Mouse (Mus musculus): ENCODE data around the gene Ece1. TPM values are rescaled to one million over a fixed set of nuclear protein-coding genes. Genes with fewer than 3 reads are reported as not detected.

The Ece1 gene
- total and polyA plus RNA-seq, 3 experiments: 25.3 to 43.8 TPM; not detected in 1

DNA sequence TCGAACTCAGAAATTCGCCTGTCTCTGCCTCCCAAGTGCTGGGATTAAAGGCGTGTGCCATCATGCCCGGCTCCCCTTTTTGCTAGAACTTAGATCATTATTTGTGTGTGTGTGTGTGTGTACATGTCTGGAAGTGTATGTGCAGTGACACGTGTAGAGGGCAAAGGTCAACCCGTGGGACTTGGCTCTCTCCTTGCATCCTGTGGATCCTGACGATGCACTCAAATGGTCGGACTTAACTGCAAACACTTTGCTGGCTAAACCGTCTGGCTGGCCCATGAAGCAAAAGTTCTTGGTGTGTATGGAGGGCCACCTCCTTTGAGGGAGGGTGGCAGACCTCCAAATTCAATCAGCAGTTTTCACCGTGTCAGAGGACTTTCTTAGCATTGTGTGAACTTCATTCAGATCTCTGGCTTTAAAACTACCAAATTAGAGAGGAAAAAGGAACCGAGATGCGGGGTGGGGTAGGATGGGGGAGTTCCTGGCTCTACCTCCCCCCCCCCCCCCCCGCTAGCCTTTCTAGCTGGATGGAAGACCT, 50.8 kb downstream of the Ece1 start:
- Histone ChIP-seq H3K4me1 (ENCODE audit: control insufficient read depth in 1 of 2, insufficient read depth in 2 of 2, low read length in 2 of 2) (peaks cover 0 to 9% of the 10 kb centered on the region in 2 experiments; a peak in 1 of 4 replicates), H3K4me3 (ENCODE audit: control insufficient read depth in 1 of 2, insufficient read depth in 1 of 2, low read depth in 2 of 2, low read length in 2 of 2) (peak overlapping the region; percentile 66 to 79), H3K27me3 (ENCODE audit: control insufficient read depth in 1 of 2, insufficient read depth in 2 of 2, low read length in 2 of 2) (no peaks in the 10 kb centered on the region), H3K9me3 (replicated peaks; ENCODE audit: insufficient read depth, low read length) (no peaks in the 10 kb centered on the region), H3K36me3 (ENCODE audit: control insufficient read depth in 1 of 2, insufficient read depth in 2 of 2, low read length in 2 of 2) (peaks cover 0 to 4% of the 10 kb centered on the region in 2 experiments; a peak in 2 of 4 replicates), H3K79me2 (ENCODE audit: control insufficient read depth, insufficient read depth, low read length, poor library complexity) (peaks cover 3% of the 10 kb centered on the region; the same call in 1 of the 2 replicates), H3K9ac (ENCODE audit: control insufficient read depth, low read depth, low read length, poor library complexity, severe bottlenecking) (peak overlapping the region; percentile 67), H3K27ac (ENCODE audit: control insufficient read depth, low read depth, low read length) (no peak overlapping the region)
- no peak for DNase-seq (ENCODE audit: low read depth, low spot score)
- TF ChIP-seq E2F4 (IDR thresholded peaks at IDR 0.05; ENCODE audit: borderline replicate concordance, low read depth, low read length): no peak
- no peak for TF ChIP-seq MXI1 (IDR thresholded peaks at IDR 0.05; ENCODE audit: low read depth, low read length)
- TF ChIP-seq ZNF384 (IDR thresholded peaks at IDR 0.05; ENCODE audit: low read depth, low read length): no peak
- no peak for TF ChIP-seq POLR2AphosphoS2 (IDR thresholded peaks at IDR 0.05; ENCODE audit: low read length)
- no peak for TF ChIP-seq ZMIZ1 (IDR thresholded peaks at IDR 0.05; ENCODE audit: low read depth, low read length)
- TF ChIP-seq SMC3 (IDR thresholded peaks at IDR 0.05; ENCODE audit: low read depth, low read length): no peak
- 0 out of 2 replicates have a peak, but pooled peaks have one; percentile 12 for TF ChIP-seq NRF1 (IDR thresholded peaks at IDR 0.05; ENCODE audit: insufficient read depth, low read depth, low read length, poor library complexity, severe bottlenecking)

DNA sequence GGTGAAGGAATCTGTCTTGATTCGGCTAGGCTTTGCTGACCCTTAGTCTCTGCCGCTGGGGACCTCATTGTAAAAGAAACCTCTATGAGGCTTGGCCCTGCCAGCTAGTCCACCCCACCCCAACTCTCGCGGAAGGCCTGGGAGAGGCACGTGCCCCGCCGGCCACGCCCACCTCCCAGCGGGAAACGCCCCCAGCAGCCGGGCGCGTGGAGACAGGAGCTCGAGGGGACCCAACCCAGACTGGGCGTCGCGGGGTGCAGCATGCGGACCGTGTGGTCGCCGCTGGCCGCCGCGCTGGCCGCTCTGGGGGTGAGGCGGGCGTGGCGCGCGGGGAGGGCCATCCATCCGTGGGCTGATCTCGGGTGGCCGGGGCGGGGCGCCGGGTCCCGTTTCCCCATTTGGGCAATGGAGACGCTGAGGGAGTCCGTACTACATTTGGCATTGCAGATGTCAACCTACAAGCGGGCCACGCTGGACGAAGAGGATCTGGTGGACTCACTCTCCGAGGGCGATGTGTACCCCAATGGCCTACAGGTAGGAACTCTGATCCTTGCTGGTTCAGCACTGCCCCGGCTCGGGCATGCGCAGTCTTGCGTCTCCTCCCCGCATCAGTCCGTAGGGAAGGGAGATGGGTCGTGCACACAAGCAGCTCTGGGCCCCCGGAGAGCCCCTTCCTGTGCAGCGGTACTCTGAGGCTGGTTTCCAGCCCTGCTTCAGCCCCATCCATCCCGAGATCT, 51.5 kb downstream of the Ece1 start:
- H3K4me1 ChIP-seq (ENCODE audit: control insufficient read depth in 1 of 2, insufficient read depth in 2 of 2, low read length in 2 of 2): peaks cover 0 to 9% of the 10 kb centered on the region in 2 experiments; a peak in 1 of 4 replicates
- H3K36me3 ChIP-seq (ENCODE audit: control insufficient read depth in 1 of 2, insufficient read depth in 2 of 2, low read length in 2 of 2): peaks cover 0 to 4% of the 10 kb centered on the region in 2 experiments; a peak in 2 of 4 replicates
- H3K27me3 ChIP-seq (ENCODE audit: control insufficient read depth in 1 of 2, insufficient read depth in 2 of 2, low read length in 2 of 2): no peaks in the 10 kb centered on the region
- no peaks in the 10 kb centered on the region for H3K9me3 ChIP-seq (replicated peaks; ENCODE audit: insufficient read depth, low read length)
- peaks cover 3% of the 10 kb centered on the region; the same call in 1 of the 2 replicates for H3K79me2 ChIP-seq (ENCODE audit: control insufficient read depth, insufficient read depth, low read length, poor library complexity)
- H3K27ac ChIP-seq (ENCODE audit: control insufficient read depth, low read depth, low read length): no peak overlapping the region
- peak overlapping the region; percentile 66 to 79 for H3K4me3 ChIP-seq (ENCODE audit: control insufficient read depth in 1 of 2, insufficient read depth in 1 of 2, low read depth in 2 of 2, low read length in 2 of 2)
- peak overlapping the region; percentile 67 for H3K9ac ChIP-seq (ENCODE audit: control insufficient read depth, low read depth, low read length, poor library complexity, severe bottlenecking)
- peak; percentile 88 for DNase-seq (ENCODE audit: low read depth, low spot score)
- TF ChIP-seq USF1 (IDR thresholded peaks at IDR 0.05; ENCODE audit: low read depth, low read length) (peak; percentile 96), MAFK (IDR thresholded peaks at IDR 0.05; ENCODE audit: borderline replicate concordance, low read depth, low read length) (no peak), POLR2AphosphoS5 (IDR thresholded peaks at IDR 0.05; ENCODE audit: borderline replicate concordance, low read depth, low read length) (no peak), EP300 (IDR thresholded peaks at IDR 0.05; ENCODE audit: low read depth in 1 of 2, low read length in 2 of 2) (no peak), TAL1 (IDR thresholded peaks at IDR 0.05; ENCODE audit: low read length) (no peak), GATA1 (IDR thresholded peaks at IDR 0.05; ENCODE audit: low read depth, low read length) (no peak), RCOR1 (IDR thresholded peaks at IDR 0.05; ENCODE audit: low read depth, low read length) (no peak), TCF12 (IDR thresholded peaks at IDR 0.05; ENCODE audit: low read depth, low read length) (no peak), ELF1 (IDR thresholded peaks at IDR 0.05; ENCODE audit: low read depth, low read length) (peak; percentile 6; the same call in 1 of the 2 replicates), RAD21 (IDR thresholded peaks at IDR 0.05; ENCODE audit: low read depth, low read length) (no peak), KAT2A (conservative IDR thresholded peaks at IDR 0.05; ENCODE audit: low read depth, low read length) (no peak), CTCF (IDR thresholded peaks at IDR 0.05 in 2 of 3, conservative IDR thresholded peaks at IDR 0.05 in 1 of 3; ENCODE audit: control insufficient read depth in 1 of 3, insufficient read depth in 1 of 3, low read depth in 2 of 3, low read length in 3 of 3, poor library complexity in 1 of 3, severe bottlenecking in 1 of 3) (no peak), USF2 (IDR thresholded peaks at IDR 0.05; ENCODE audit: borderline replicate concordance in 1 of 2, insufficient read depth in 1 of 2, low read depth in 1 of 2, low read length in 2 of 2) (peak in 1 of 2 experiments; percentile 78; a peak in 2 of 4 replicates), ZMIZ1 (IDR thresholded peaks at IDR 0.05; ENCODE audit: low read depth, low read length) (peak; percentile 27; the same call in 1 of the 2 replicates), CHD1 (IDR thresholded peaks at IDR 0.05; ENCODE audit: low read depth, low read length) (no peak), MYC (IDR thresholded peaks at IDR 0.05; ENCODE audit: low read depth, low read length) (0 out of 2 replicates have a peak, but pooled peaks have one; percentile 55), MAX (IDR thresholded peaks at IDR 0.05; ENCODE audit: low read length) (peak; percentile 95), MYB (IDR thresholded peaks at IDR 0.05; ENCODE audit: low read depth, low read length) (no peak), TBP (IDR thresholded peaks at IDR 0.05; ENCODE audit: low read depth, low read length) (0 out of 2 replicates have a peak, but pooled peaks have one; percentile 20), HCFC1 (IDR thresholded peaks at IDR 0.05; ENCODE audit: low read depth, low read length) (0 out of 2 replicates have a peak, but pooled peaks have one; percentile 39), MEF2A (IDR thresholded peaks at IDR 0.05; ENCODE audit: extremely low read depth, insufficient replicate concordance, low read depth, low read length, poor library complexity, severe bottlenecking) (peak; percentile 15; the same call in 1 of the 2 replicates), POLR2A (IDR thresholded peaks at IDR 0.05; ENCODE audit: control insufficient read depth in 1 of 2, insufficient read depth in 1 of 2, low read depth in 1 of 2, low read length in 2 of 2, poor library complexity in 1 of 2) (peak; percentile 36 to 79; a peak in 3 of 4 replicates), NRF1 (IDR thresholded peaks at IDR 0.05; ENCODE audit: insufficient read depth, low read depth, low read length, poor library complexity, severe bottlenecking) (peak; percentile 75)
